Mouse (Mus musculus) G1E (cell line): ENCODE results near the gene S100a3.

ENCODE experiments used
- CTCF ChIP-seq: IDR thresholded peaks from 2 replicates; pipeline ENCODE4 v1.5.1; 2012; ENCODE audit warnings: low read depth, low read length, inconsistent platforms, mixed read lengths
- GATA1 ChIP-seq: IDR thresholded peaks from 2 replicates; pipeline ENCODE4 v1.6.1; 2012; ENCODE audit warnings: borderline replicate concordance, low read length, inconsistent platforms, mixed read lengths
- POLR2AphosphoS5 ChIP-seq: IDR thresholded peaks from 2 replicates; pipeline ENCODE4 v1.6.1; 2012; ENCODE audit warnings: low read depth, low read length, inconsistent platforms; ENCODE audit not compliant: insufficient replicate concordance
- TAL1 ChIP-seq: conservative IDR thresholded peaks from 2 replicates; pipeline ENCODE4 v1.6.1; 2012; ENCODE audit warnings: low read depth, low read length, inconsistent platforms, mixed read lengths

GRCm38 (mm10) chr3:90512276-90512675, 48.1 kb upstream of the S100a3 start:
- TF ChIP-seq CTCF (no peak), GATA1 (no peak), TAL1 (no peak), POLR2AphosphoS5 (no peak)
